Mouse (Mus musculus) heart, postnatal 0 days (tissue): Measurements from ENCODE around the gene Ints12.

Experiments
- CTCF ChIP-seq: IDR thresholded peaks from 2 replicates; pipeline ENCODE4 v1.5.1; 2016; ENCODE audit warnings: antibody characterized with exemption, control low read depth, low read depth
- EP300 ChIP-seq: IDR thresholded peaks from 2 replicates; pipeline ENCODE4 v1.6.1; 2016; ENCODE audit warnings: antibody characterized with exemption, low read depth

- TF ChIP-seq CTCF (no peak), EP300 (no peak)
Observed at GRCm38 (mm10) chr3:133091664-133092273, at the start of gene Ints12, which contains the start of gene Gstcd.
